Mouse (Mus musculus): ENCODE measurements around the gene Col17a1.

The Col17a1 gene

DNA sequence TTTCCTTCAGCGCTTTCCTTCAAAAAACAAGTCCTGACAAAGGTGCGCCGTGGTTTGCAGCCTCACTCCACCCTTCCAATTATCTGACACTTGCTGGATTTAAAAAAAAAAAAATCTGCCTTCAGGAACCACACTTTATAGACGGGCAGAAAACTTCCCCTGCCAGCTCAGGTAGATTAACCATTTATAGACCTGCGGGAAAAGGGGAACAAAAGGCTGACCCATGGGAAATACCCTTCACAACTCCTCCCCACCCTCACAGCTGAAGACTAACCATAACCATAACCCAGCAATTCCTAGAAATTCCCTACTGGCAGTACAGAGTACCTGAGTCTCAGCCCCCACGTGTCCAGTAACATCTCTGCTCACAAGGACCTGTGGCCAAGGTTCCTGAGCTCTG is at the start of gene Col17a1:
Col17a1 (minus strand) TSS at position 101 of the 400 bp plus-strand sequence.
- DNase-seq (ENCODE audit: low read depth, low spot score) = no peak

DNA sequence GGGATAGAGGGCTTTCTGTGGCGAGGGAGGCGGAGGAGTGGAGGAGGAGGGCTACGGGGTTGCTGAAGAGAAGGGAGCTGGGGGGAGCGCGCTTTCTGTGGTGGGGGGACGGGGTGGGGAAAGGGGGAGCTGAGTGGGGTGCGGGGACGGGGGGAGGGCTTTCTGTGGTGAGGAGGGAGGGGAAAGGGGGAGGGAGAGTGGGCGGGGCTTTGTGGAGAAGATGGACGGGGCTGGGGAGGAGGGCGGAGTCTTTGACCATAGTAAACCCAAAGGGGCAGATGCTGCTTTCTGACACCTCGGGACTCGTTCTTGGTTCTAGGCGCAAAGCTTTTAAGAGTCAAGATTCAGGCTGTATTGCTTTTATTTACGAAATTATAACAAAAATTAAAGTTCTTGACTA is 40.0 kb upstream of the Col17a1 start:
- DNase-seq (ENCODE audit: low read depth, low spot score) = no peak

DNA sequence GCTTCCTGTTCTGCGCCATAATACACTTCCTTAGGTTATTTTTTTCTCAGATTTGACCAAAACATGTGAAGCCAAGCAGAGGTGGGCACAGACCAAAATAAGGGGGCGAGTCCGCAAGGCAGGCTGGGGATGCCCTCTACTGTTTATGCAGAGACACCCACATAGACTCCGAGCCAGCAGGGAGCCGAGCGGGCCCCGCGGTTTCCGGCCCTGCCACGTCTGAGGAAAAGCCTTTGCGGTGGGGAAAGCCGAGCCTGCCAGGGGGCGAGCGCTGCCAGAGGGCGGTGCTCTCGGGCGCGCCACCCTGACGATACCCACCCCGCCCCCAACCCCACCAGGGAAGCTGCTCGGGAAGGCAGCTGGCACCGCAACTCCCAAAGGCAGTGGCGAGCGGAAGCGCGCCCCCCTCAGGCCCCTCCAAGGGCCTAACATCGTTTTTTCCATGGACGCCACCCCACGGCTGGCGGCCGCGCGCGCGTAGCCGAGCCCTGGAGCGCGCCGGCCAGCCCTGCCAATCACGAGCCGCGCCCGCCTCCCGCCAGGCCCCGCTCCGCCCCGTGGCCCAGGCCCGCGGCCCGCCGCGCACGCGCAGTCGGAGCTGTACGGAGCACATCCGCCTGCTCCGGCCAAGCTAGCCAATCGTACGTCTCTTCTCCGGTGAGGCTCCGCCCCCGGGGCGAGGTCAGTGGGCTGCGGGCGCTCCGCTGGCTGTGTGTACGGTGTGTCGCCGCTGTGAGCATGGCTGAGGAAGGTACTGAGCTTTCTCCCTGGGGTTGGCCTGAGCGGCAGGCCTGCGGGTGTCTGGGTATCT is 39.4 kb upstream of the Col17a1 start, which contains the start of gene Sfr1:
Sfr1 (plus strand) TSS at position 612 of the 811 bp plus-strand sequence.
- DNase-seq (ENCODE audit: low read depth, low spot score) = peak; percentile 97

DNA sequence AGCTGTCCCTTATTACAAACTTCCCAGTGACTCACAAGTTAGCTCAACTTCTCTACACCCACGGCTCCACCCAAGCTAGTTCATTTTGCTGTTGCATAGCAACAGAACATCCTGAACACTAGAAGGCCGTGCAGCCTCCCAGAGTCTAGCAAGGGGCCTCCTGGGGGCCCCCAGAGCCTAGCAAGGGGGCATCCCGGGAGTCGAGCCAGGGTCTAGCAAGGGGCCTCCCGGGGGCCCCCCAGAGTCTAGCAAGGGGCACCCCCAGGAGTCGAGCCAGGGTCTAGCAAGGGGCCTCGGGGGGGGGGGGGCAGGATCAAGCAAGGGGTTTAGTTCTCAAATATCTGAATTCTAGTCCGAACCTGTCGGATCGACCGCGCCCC is 38.8 kb upstream of the Col17a1 start:
- no peak for DNase-seq (ENCODE audit: low read depth, low spot score)

GRCm38 (mm10) chr19:47725643-47726140 is 33.8 kb upstream of the Col17a1 start:
- DNase-seq (ENCODE audit: low read depth, low spot score) = no peak

DNA sequence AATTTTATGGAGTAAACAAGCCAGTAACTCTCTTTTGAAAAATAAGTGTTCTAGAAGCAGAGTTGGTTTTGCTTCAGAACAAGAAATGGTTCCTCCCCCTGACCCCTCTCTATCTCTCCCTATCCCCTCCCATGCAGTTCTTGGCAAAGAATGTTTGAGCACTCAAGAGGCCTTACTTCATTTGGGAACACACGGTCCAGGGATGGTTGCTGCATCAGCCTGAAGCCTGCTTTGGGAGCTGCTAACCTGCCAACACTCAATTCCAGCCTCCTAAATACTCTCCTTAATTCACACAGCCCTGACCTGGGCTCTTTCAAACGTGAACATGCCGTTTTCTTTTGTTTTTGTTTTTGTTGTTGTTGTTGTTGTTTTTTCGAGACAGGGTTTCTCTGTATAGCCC is 33.0 kb upstream of the Col17a1 start:
- no peak for DNase-seq (ENCODE audit: low read depth, low spot score)

DNA sequence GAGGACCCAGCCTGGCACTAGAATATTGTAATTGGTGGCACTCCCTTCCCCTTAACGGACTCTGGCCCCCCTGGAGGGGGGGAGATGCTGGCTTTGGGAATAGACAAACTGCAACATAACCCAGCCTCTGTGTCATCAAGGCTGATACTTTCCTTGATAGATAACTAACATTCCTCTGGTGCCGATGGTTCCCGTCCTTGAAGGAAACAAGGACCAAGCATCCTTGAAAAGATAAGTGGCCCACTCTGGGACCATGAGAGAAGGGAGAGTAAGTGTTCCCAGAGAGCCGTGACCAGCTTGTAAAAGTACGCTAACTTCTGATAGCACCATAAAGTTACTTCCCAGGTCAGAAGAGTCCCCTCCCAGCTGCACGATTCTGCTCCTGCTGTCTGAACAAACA is 30.6 kb upstream of the Col17a1 start:
- DNase-seq (ENCODE audit: low read depth, low spot score) = no peak

DNA sequence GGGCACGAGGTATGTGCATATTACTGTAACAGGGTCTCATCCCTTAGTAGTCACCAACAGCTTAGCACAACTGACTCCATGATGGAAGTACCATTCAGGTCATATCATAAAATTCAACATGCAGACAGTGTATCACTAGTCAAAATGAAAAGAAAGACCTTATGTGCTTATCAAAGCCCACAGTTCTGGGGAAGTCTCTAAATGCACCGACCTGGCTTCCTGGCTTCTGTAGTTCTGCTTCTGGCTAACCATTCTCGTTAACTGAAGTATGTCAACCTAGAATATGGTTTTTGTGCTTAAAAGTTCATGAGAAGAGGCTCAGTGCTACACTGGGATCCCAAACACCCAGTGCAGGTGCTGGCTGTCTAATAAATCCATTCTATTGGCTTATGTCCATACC is 27.3 kb upstream of the Col17a1 start:
- no peak for DNase-seq (ENCODE audit: low read depth, low spot score)

GRCm38 (mm10) chr19:47716144-47716543 is 24.2 kb upstream of the Col17a1 start:
- DNase-seq (ENCODE audit: low read depth, low spot score) = no peak

DNA sequence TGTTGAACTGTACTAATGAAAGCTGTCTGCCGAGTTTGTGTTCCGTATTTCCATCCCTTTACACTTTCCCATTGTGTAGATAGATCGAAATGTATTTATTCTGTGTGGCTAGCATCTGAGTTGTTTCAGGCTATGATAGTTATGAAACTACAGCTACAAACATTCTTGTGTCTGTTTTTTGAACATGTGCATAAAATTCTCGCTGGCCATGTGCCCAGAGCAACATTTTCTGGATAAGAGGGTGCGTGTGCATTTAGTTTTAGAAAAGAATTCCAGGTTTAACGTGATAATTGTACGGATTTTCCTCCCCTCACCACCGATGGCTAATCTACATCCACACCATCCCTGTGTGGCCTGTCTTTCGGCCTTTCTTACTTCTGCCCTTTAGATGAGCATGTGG is 21.6 kb upstream of the Col17a1 start:
- DNase-seq (ENCODE audit: low read depth, low spot score) = no peak

- DNase-seq (ENCODE audit: low read depth, low spot score) = no peak
Observed at GRCm38 (mm10) chr19:47710376-47710775, 18.5 kb upstream of the Col17a1 start.

DNA sequence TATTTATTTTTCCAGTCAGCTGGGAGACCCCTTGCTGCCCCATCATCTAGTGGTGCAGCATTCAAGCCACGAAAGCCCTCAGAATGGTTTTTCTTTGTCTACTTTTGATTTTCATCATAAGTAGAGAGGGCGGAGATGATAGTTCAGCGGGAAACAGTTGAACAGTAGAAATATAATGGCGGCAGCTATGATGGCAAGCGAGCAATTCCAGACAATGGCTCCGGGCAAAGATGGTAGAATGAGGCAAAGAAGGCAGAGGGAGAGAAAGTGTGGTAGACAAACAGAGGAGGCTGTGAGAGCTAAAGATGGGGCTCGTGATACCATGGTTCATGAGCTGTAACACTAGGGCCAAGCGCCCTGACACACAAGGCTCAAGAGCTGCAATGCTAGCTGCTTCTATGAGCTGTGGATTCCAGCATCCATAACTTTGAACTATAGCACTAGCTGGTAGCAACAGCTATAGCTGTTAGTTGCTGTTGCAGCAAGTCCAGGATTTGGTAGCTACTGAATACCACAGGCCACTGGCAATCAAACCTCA is 13.9 kb upstream of the Col17a1 start:
- no peak for DNase-seq (ENCODE audit: low read depth, low spot score)

- no peak for DNase-seq (ENCODE audit: low read depth, low spot score)
Observed at GRCm38 (mm10) chr19:47705080-47705771, 13.3 kb upstream of the Col17a1 start.

- DNase-seq (ENCODE audit: low read depth, low spot score) = no peak
Observed at GRCm38 (mm10) chr19:47700509-47700908, 8.6 kb upstream of the Col17a1 start.

DNA sequence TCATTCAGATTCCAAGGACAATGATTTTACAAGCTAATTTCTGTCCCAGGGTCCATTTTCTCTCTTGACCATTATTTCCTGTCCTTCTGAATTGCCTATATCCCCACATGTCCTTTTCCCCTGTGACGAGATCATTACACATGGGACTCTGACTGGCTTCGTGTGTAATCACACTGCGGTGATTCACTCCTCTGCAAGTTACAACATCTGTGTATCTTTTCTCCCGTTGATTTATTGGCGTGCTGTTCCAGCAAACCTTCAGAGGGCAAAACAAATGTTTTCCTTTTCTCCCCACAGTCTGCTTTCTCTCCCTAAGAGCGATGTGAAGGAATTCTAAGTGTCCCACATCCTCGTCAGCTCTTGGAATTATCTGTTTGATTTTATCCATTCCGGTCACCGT is 7.8 kb upstream of the Col17a1 start:
- no peak for DNase-seq (ENCODE audit: low read depth, low spot score)

- no peak for DNase-seq (ENCODE audit: low read depth, low spot score)
Observed at GRCm38 (mm10) chr19:47698266-47698665, 6.4 kb upstream of the Col17a1 start.

GRCm38 (mm10) chr19:47697067-47697466 is 5.2 kb upstream of the Col17a1 start:
- no peak for DNase-seq (ENCODE audit: low read depth, low spot score)

GRCm38 (mm10) chr19:47696411-47696810 is 4.5 kb upstream of the Col17a1 start:
- no peak for DNase-seq (ENCODE audit: low read depth, low spot score)

GRCm38 (mm10) chr19:47695725-47696124 is 3.8 kb upstream of the Col17a1 start:
- no peak for DNase-seq (ENCODE audit: low read depth, low spot score)

DNA sequence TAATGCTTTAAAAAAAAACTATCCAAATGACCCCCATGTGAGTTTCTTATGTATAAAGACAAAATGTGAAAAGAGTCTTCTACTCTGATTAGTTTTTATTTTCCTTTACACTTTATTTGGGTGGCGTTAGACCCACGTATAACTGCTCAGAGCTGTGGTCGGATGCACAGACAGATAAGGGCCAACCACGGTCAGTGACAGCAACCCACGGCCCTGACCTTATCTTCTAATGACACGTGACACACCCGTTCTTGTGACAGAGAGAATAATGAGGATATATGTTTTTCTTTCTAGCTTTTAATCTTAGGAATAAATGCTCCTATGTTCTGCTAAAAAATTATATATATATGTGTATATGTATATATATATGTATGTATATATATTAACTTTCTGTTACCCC is 2.3 kb downstream of the Col17a1 start:
- no peak for DNase-seq (ENCODE audit: low read depth, low spot score)

GRCm38 (mm10) chr19:47678675-47679074 is 13.2 kb downstream of the Col17a1 start:
- DNase-seq (ENCODE audit: low read depth, low spot score) = no peak

DNA sequence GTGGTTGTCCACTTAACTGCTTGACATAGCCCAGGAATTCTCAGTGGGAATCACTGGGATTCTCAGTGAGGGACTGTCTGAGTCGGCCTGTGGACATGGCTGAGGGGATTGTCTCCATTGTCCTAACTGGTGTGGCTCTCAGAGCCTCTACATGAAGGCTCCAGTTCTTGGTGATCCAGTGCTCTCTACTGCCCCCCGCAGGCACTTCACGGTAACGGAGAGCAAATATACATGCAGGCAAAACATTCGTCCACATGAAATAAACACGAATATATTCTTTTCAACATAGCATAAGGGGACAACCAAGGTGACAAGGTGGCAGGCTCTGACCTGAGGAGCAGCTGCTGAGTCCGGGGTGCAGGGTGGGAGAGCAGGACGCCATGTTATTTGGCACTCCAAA is 17.5 kb downstream of the Col17a1 start:
- DNase-seq (ENCODE audit: low read depth, low spot score) = no peak

- DNase-seq (ENCODE audit: low read depth, low spot score) = no peak
Observed at GRCm38 (mm10) chr19:47668399-47668798, 23.5 kb downstream of the Col17a1 start.
